Mouse (Mus musculus): ENCODE measurements at regions not wholly inside any gene's neighbourhood (a gene's known extent, or its start where the extent isn't known, plus 50 kb on each side); places are given as distances from the start of the nearest gene placed in this dataset.

DNA sequence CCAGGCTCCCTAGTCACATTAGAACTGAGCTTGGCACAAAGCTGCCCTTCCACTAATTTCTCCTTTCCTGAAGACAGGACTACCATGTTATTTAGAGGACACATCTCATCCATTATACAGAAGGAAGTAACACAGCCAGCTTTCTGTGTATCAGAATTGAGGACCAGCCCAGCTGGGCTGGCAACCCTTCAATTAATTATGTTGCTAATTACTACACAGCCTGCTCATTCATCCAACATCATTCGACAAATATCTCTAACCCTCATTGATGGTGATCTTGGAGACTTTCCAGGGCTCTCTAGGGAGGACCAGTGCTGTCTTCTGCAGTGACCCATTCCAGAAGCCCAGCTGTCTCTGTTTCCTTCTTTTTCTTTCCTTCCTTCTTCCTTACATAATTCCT lies 263.7 kb upstream of the Elac2 start:
- TF ChIP-seq ZNF384 (IDR thresholded peaks at IDR 0.05; ENCODE audit: low read depth, low read length) (no peak), MAFK (IDR thresholded peaks at IDR 0.05; ENCODE audit: insufficient read depth, low read depth, low read length) (no peak), CHD2 (IDR thresholded peaks at IDR 0.05; ENCODE audit: low read depth, low read length) (no peak)
